Mouse (Mus musculus): ENCODE measurements around the gene Taf1.

DNA sequence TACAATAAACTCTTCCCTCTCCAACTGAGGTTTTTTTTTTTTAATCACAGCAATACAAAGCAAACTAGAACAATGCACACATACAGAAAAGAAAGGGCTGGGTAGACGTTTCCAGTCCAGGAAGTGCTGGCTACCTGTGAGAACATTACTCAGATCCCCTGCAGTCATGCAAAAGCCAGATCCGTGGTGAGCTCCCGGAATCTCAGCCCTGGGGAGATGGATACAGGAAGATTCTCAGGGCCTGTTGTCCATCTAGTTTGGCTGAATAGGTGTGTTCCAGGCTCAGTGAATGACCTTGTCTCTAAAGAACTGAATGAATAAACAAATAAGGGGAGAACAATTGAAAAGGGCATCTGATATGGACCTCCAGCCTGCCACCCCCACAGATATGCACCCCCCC is 90.0 kb downstream of the Taf1 start:
- no peak for TF ChIP-seq POLR2A (IDR thresholded peaks at IDR 0.05; ENCODE audit: borderline replicate concordance, insufficient read depth, low read length)
- TF ChIP-seq CTCF (IDR thresholded peaks at IDR 0.05; ENCODE audit: borderline replicate concordance, insufficient read depth, low read depth, low read length): no peak
